Mouse (Mus musculus) neural tube, embryonic 13.5 days (tissue): Measurements from ENCODE around the gene Polr2h. TPM values are rescaled to one million over a fixed set of nuclear protein-coding genes. Genes with fewer than 3 reads are reported as not detected.
A peak's percentile ranks its signal among the peaks of the same experiment; 100 is the strongest.

Source experiments
- ATAC-seq: fragments of 200-750 bp; cut with Nextera tagmentation; 2 replicates; pipeline ENCODE4 v1.8.0; 2017; ENCODE audit warnings: low read depth, mild to moderate bottlenecking, moderate TSS enrichment, moderate library complexity
- H3K27ac ChIP-seq: fragments of 300-500 bp; sonication (generic); replicated peaks from 2 replicates; pipeline ENCODE4 v1.5.1; 2015; ENCODE audit warnings: moderate library complexity, mild to moderate bottlenecking, inconsistent platforms
- H3K27me3 ChIP-seq: fragments of 300-500 bp; sonication (generic); 2 replicates; pipeline ENCODE4 v1.6.1; 2015; ENCODE audit warnings: mild to moderate bottlenecking, inconsistent platforms
- H3K36me3 ChIP-seq: fragments of 300-500 bp; sonication (generic); 2 replicates; pipeline ENCODE4 v1.6.1; 2015; ENCODE audit warnings: mild to moderate bottlenecking, inconsistent platforms
- H3K4me1 ChIP-seq: fragments of 300-500 bp; sonication (generic); replicated peaks from 2 replicates; pipeline ENCODE4 v1.6.1; 2015; ENCODE audit warnings: inconsistent platforms
- H3K4me2 ChIP-seq: fragments of 300-500 bp; sonication (generic); 2 replicates; pipeline ENCODE4 v1.6.1; 2015; ENCODE audit warnings: inconsistent platforms, mild to moderate bottlenecking, moderate library complexity
- H3K4me3 ChIP-seq: fragments of 300-500 bp; sonication (generic); 2 replicates; pipeline ENCODE4 v1.5.1; 2015; ENCODE audit warnings: mild to moderate bottlenecking, inconsistent platforms
- H3K9ac ChIP-seq: fragments of 300-500 bp; sonication (generic); 2 replicates; pipeline ENCODE4 v1.6.1; 2015; ENCODE audit warnings: moderate library complexity, mild to moderate bottlenecking, inconsistent platforms
- H3K9me3 ChIP-seq: fragments of 300-500 bp; sonication (generic); 2 replicates; pipeline ENCODE4 v1.6.1; 2016; ENCODE audit warnings: inconsistent platforms
- WGBS: fragments of 180-500 bp; shearing (Covaris S2); methylation state at CpG from one replicate; pipeline ENCODE4 v1.1.7; 2015; 5-methylcytosine and 5-hydroxymethylcytosine counted together
- polyA plus RNA-seq: library from polyadenylated mRNA; unstranded; fragments of >200 nt; fragmentation: Nextera tagmentation; extraction: Ambion mirVana; gene quantifications from 2 replicates; pipeline ENCODE4 v1.2.1, GENCODE M21; 2015

Gene Polr2h
- polyA plus RNA-seq, 1 experiment from 2014 or later = 92.3 TPM

- Histone ChIP-seq H3K4me3 (no peak overlapping the region), H3K9me3 (no peaks in the 10 kb centered on the region), H3K36me3 (peaks cover 63% of the 10 kb centered on the region), H3K4me1 (peaks cover 34% of the 10 kb centered on the region), H3K9ac (no peak overlapping the region), H3K27ac (no peak overlapping the region), H3K4me2 (no peak overlapping the region), H3K27me3 (no peaks in the 10 kb centered on the region)
- 86% methylated on average over 3 of the region's 3 CpGs for WGBS
- no peak for ATAC-seq
Observed at GRCm38 (mm10) chr16:20690774-20691173, 26.7 kb upstream of the Polr2h start.

- WGBS = 82% methylated on average over 1 of the region's 1 CpGs
- H3K9me3 ChIP-seq = no peaks in the 10 kb centered on the region
- ATAC-seq = no peak
- H3K27ac ChIP-seq = peak overlapping the region; percentile 95; the same call in 1 of the 2 replicates
- H3K4me1 ChIP-seq = peaks cover 42% of the 10 kb centered on the region
- H3K36me3 ChIP-seq = peaks cover 55% of the 10 kb centered on the region
- no peak overlapping the region for H3K4me3 ChIP-seq
- H3K4me2 ChIP-seq = no peak overlapping the region
- H3K27me3 ChIP-seq = no peaks in the 10 kb centered on the region
- no peak overlapping the region for H3K9ac ChIP-seq
Observed at GRCm38 (mm10) chr16:20691617-20692016, 25.8 kb upstream of the Polr2h start.

- no peak for ATAC-seq
- 30% methylated on average over 16 of the region's 16 CpGs for WGBS
Observed at GRCm38 (mm10) chr16:20692241-20692965, 25.1 kb upstream of the Polr2h start.

GRCm38 (mm10) chr16:20693111-20693701, 24.3 kb upstream of the Polr2h start, which contains the start of gene Fam131a:
Gene Fam131a, plus strand, starts transcription at chr16:20693241.
- H3K4me3 ChIP-seq = peak within 1 kb of the TSS; percentile 55
- peak; percentile 95 for ATAC-seq
- peak within 1 kb of the TSS; percentile 95 for H3K27ac ChIP-seq
- H3K27me3 ChIP-seq = no peaks in the 10 kb centered on the region
- peak within 1 kb of the TSS; percentile 82 for H3K9ac ChIP-seq
- peaks cover 44% of the 10 kb centered on the region for H3K4me1 ChIP-seq
- H3K4me2 ChIP-seq = peak within 1 kb of the TSS; percentile 82
- no peaks in the 10 kb centered on the region for H3K9me3 ChIP-seq
- H3K36me3 ChIP-seq = peaks cover 39% of the 10 kb centered on the region
- under 1% methylated on average over 37 of the region's 37 CpGs for WGBS

More at GRCm38 (mm10) chr16:20692241-20692965, 25.1 kb upstream of the Polr2h start:
- Histone ChIP-seq H3K36me3 (peaks cover 47% of the 10 kb centered on the region), H3K4me3 (peak overlapping the region; percentile 55; the same call in 1 of the 2 replicates), H3K9ac (peak overlapping the region; percentile 82; the same call in 1 of the 2 replicates), H3K27ac (peak overlapping the region; percentile 95), H3K4me1 (peaks cover 44% of the 10 kb centered on the region), H3K4me2 (peak overlapping the region; percentile 82), H3K27me3 (no peaks in the 10 kb centered on the region), H3K9me3 (no peaks in the 10 kb centered on the region)

- 71% methylated on average over 8 of the region's 8 CpGs for WGBS
- H3K36me3 ChIP-seq = peaks cover 36% of the 10 kb centered on the region
- no peak overlapping the region; the same call in 1 of the 2 replicates for H3K9ac ChIP-seq
- ATAC-seq = no peak
- peaks cover 44% of the 10 kb centered on the region for H3K4me1 ChIP-seq
- H3K27me3 ChIP-seq = no peaks in the 10 kb centered on the region
- H3K9me3 ChIP-seq = no peaks in the 10 kb centered on the region
- no peak overlapping the region for H3K4me3 ChIP-seq
- no peak overlapping the region; the same call in 1 of the 2 replicates for H3K27ac ChIP-seq
- H3K4me2 ChIP-seq = peak overlapping the region; percentile 82
Observed at GRCm38 (mm10) chr16:20694781-20695180, 22.7 kb upstream of the Polr2h start.

GRCm38 (mm10) chr16:20695622-20696323, 21.7 kb upstream of the Polr2h start:
- peaks cover 50% of the 10 kb centered on the region for H3K4me1 ChIP-seq
- H3K27ac ChIP-seq = peak overlapping the region; percentile 87

GRCm38 (mm10) chr16:20699266-20699665, 18.2 kb upstream of the Polr2h start:
- WGBS = 84% methylated on average over 5 of the region's 5 CpGs
- H3K4me3 ChIP-seq = no peak overlapping the region
- H3K4me2 ChIP-seq = no peak overlapping the region
- H3K9me3 ChIP-seq = no peaks in the 10 kb centered on the region
- H3K4me1 ChIP-seq = peaks cover 58% of the 10 kb centered on the region
- no peak overlapping the region for H3K9ac ChIP-seq
- H3K27ac ChIP-seq = no peak overlapping the region
- H3K36me3 ChIP-seq = peaks cover 46% of the 10 kb centered on the region
- no peaks in the 10 kb centered on the region for H3K27me3 ChIP-seq
- no peak for ATAC-seq

More at GRCm38 (mm10) chr16:20695622-20696323, 21.7 kb upstream of the Polr2h start:
- peak overlapping the region; percentile 82 for H3K4me2 ChIP-seq
- H3K36me3 ChIP-seq = peaks cover 35% of the 10 kb centered on the region
- no peaks in the 10 kb centered on the region for H3K27me3 ChIP-seq
- H3K9ac ChIP-seq = peak overlapping the region; percentile 74
- peak; percentile 71 for ATAC-seq
- H3K9me3 ChIP-seq = no peaks in the 10 kb centered on the region
- peak overlapping the region; percentile 44 for H3K4me3 ChIP-seq
- under 1% methylated on average over 46 of the region's 46 CpGs for WGBS

GRCm38 (mm10) chr16:20700036-20700435, 17.4 kb upstream of the Polr2h start:
- Histone ChIP-seq H3K9ac (0 out of 2 replicates have a peak overlapping the region, but pooled peaks have one; percentile 32), H3K4me2 (no peak overlapping the region), H3K9me3 (no peaks in the 10 kb centered on the region), H3K27me3 (no peaks in the 10 kb centered on the region), H3K4me3 (no peak overlapping the region), H3K36me3 (peaks cover 54% of the 10 kb centered on the region), H3K4me1 (peaks cover 50% of the 10 kb centered on the region), H3K27ac (no peak overlapping the region; the same call in 1 of the 2 replicates)
- no peak for ATAC-seq
- WGBS = 30% methylated on average over 5 of the region's 5 CpGs

- Histone ChIP-seq H3K9me3 (no peaks in the 10 kb centered on the region), H3K36me3 (peaks cover 67% of the 10 kb centered on the region), H3K27ac (peak overlapping the region; percentile 72), H3K4me1 (peaks cover 37% of the 10 kb centered on the region), H3K9ac (peak overlapping the region; percentile 47; the same call in 1 of the 2 replicates), H3K4me2 (0 out of 2 replicates have a peak overlapping the region, but pooled peaks have one; percentile 0), H3K27me3 (no peaks in the 10 kb centered on the region), H3K4me3 (no peak overlapping the region)
- ATAC-seq = no peak
- 51% methylated on average over 7 of the region's 7 CpGs for WGBS
Observed at GRCm38 (mm10) chr16:20701316-20701715, 16.1 kb upstream of the Polr2h start.

- WGBS = 10% methylated on average over 12 of the region's 12 CpGs
- H3K9ac ChIP-seq = peak overlapping the region; percentile 47
- ATAC-seq = peak; percentile 24
- H3K4me3 ChIP-seq = no peak overlapping the region
- peaks cover 73% of the 10 kb centered on the region for H3K36me3 ChIP-seq
- no peaks in the 10 kb centered on the region for H3K27me3 ChIP-seq
- peaks cover 32% of the 10 kb centered on the region for H3K4me1 ChIP-seq
- peak overlapping the region; percentile 0; the same call in 1 of the 2 replicates for H3K4me2 ChIP-seq
- no peaks in the 10 kb centered on the region for H3K9me3 ChIP-seq
- H3K27ac ChIP-seq = peak overlapping the region; percentile 72
Observed at GRCm38 (mm10) chr16:20701729-20702521, 15.5 kb upstream of the Polr2h start.

GRCm38 (mm10) chr16:20702522-20702893, 15.0 kb upstream of the Polr2h start:
- 4% methylated on average over 8 of the region's 8 CpGs for WGBS
- H3K27ac ChIP-seq = peak overlapping the region; percentile 72
- no peaks in the 10 kb centered on the region for H3K9me3 ChIP-seq
- peaks cover 79% of the 10 kb centered on the region for H3K36me3 ChIP-seq
- peak overlapping the region; percentile 47 for H3K9ac ChIP-seq
- no peaks in the 10 kb centered on the region for H3K27me3 ChIP-seq
- peaks cover 32% of the 10 kb centered on the region for H3K4me1 ChIP-seq
- H3K4me3 ChIP-seq = no peak overlapping the region
- H3K4me2 ChIP-seq = no peak overlapping the region; the same call in 1 of the 2 replicates
- peak; percentile 67 for ATAC-seq
